Mouse (Mus musculus) embryonic fibroblast, embryonic 13.5 days (primary cell): ENCODE measurements around the gene A630001G21Rik.

Experiments used
- CTCF ChIP-seq: IDR thresholded peaks from 2 replicates; pipeline ENCODE4 v1.5.1; 2011; ENCODE audit warnings: mild to moderate bottlenecking, control low read depth, low read length, moderate library complexity, borderline replicate concordance; ENCODE audit not compliant: insufficient read depth
- POLR2A ChIP-seq: IDR thresholded peaks from 2 replicates; pipeline ENCODE4 v1.6.1; 2011; ENCODE audit warnings: low read depth, mild to moderate bottlenecking, control low read depth, low read length, moderate library complexity

DNA sequence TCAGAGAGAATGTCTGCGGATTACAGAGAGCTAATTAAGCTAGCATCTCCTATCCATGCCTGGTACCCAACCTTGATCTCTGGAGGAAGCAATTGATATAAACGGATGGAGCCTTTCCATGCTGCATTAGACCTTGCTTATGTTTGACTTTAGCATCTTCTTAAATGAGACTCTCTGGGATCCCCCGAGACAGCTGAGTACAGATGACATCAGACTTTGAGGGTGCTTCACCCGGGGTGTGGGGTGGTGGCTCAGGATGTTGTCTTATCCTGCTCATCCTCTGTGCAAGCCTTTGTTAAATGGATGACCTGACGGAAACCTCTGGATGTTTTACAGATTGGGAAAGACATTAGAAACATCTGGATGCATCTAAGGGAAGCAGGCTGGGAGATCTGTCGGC lies 48.0 kb downstream of the A630001G21Rik start:
- TF ChIP-seq CTCF (no peak), POLR2A (no peak)
